Mouse (Mus musculus): ENCODE results near the gene Washc2. TPM values are rescaled to one million over a fixed set of nuclear protein-coding genes. Genes with fewer than 3 reads are reported as not detected.

Washc2 gene
- total RNA-seq, 4 experiments from 2014 or later = 17.5 to 25.0 (median 22.9) TPM

DNA sequence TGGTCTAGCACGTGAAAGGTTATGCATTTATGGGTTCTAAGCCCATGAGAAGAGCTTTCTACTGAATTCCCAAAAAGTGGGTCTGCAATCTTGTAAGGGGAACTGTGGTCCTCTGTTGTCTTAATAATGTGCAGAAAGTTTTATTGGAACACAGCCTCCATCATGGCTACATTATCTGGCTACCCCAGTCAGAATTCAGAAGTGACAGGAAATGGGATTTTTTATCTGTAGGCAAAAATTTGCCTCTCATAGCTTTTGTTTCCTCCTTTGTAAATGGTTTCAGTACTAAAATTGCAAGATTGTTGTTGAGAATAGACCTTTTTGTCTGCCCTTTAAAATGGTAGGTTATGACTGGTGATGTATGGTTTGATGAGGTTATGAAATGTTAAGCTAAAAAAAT, 55.0 kb downstream of the Washc2 start:
- no peak for DNase-seq (ENCODE audit: low spot score)

DNA sequence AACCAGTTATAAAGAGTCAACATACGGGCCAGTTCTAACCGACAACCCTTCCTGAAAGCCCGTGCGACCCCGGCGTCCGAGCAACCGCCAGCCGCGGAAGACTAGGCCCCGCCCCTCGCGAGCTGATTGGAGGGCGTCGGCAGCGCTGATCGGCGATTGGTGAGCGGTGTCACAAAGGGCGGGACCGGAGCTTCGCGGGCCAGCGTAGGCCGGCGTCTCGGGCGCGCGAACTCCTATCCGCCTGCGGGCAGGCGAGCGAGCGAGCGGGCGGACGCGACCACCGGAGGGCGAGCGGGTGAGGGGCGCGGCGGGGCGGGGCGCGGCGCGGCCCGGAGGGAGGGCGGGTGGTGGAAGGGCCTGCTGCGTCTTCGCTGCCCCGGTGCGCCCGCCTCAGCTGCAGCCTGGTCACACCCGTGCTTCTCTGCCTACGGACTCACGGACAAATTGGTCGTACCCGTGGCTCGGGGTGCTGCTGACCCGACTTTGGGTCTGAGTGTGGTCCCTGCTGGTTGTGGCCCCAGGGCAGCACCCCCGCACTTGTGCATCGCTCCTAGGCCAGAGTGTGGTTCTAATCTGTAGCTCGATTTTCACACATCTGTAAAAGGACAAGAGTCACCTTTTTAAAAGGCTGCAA, 56.3 kb downstream of the Washc2 start, which contains the start of gene Zfand4:
TSS of gene Zfand4 (plus strand) at position 205 of the 634 bp plus-strand sequence.
- peak; percentile 91 for DNase-seq (ENCODE audit: low spot score)

DNA sequence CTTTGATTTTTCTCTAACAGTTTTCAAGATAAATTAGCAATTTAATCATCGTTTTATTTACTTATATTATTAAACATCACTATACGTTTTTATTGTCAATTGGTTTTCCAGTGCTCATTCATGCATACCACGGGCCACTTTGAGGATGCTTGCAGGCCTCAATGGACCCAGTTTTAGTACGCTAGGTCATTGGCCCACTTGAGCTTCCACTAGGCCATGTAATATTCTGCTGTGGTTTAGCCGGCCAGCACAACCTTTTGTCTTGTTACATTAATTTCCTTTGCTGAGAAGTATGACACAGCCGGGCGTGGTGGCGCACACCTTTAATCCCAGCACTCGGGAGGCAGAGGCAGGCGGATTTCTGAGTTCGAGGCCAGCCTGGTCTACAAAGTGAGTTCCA, 57.0 kb downstream of the Washc2 start:
- DNase-seq (ENCODE audit: low spot score) = no peak

DNA sequence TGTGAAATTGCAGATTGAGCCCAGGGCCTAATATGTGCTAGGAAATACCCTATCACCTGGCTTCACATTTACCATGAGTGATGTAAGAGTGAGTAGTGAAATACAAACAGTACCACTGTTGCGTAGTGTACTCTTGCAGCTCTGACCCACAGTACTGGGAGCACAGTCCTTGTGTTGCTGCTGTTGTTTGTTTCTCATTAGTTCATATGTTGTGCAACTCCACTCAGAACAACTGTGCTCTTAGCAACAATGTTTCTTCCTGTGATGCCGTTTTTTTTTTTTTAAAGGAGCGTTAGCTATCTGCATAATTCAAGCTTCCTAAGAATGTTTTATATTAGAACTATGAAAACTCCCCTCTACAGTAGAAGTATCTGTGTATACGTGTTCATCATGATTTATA, 57.8 kb downstream of the Washc2 start:
- DNase-seq (ENCODE audit: low spot score) = no peak

DNA sequence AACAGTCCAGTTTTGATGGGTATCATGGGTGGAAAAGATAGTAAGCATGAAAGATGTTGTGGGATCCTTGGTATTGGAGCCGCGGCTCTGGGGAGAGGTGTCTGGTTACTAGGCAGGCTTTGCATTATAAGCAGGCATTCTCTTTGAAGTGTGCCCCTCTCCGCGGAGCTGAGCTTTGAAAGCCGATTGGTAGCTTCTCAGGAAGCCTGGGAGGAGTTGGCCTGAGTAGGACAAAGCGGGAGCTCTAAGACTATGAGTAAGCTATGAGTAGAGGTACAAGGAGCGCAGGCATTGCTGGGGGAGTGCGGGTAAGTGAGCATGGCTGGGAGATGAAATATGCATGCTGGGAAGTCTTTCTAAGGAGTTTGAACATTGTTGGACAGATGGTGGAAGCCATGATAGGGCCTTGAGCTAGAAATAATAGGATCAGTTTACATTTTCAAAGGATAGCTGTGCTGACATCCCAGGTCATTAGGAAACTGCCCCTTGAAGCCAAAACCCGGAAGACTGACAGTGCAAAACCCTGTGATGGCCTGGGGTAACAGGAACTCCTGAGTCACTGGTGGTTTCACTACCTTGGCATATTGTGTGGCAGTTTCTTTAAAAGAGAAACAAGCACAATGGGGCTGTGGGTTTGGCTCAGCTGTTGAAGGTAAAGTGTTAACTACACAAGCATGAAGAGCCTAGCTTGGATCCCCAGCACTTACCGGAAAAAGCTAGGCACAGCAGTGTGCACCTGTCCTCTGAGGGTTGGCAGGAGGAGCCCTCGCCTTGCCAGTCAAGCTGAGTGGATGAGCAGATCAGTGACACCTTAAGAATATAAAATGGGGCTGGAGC, 58.7 kb downstream of the Washc2 start:
- no peak for DNase-seq (ENCODE audit: low spot score)

DNA sequence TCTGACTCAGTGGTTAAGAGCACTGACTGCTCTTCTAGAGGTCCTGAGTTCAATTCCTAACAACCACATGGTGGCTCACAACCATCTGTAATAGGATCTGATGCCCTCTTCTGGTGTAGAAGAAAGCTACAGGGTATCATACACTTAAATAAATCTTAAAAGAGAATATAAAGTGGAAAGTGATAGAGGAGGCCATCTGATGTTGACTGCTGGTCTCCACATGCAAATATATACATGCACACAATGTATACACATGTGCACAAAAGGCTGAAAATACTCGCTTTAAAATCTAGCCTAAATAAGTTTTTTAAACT, 59.2 kb downstream of the Washc2 start:
- DNase-seq (ENCODE audit: low spot score) = no peak

DNA sequence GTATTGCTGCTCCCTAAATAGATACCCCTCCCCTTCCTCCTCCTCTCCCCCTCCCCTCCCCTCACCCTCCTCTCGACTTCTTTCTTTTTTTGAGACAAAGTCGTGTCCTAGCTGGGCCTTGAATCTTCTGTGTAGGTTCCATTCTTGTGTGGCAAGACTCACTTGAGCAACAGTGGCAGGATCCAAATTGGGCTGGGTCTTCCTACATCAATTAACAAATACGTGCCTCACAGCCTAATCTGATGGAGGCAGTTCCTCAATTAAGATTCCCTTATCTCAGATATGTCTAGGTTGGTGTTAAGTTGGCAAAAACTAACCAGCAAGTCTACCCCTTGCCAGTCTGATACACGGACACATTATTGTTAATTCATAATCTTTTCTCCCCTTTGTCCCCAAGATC, 67.9 kb downstream of the Washc2 start:
- no peak for DNase-seq (ENCODE audit: low spot score)

DNA sequence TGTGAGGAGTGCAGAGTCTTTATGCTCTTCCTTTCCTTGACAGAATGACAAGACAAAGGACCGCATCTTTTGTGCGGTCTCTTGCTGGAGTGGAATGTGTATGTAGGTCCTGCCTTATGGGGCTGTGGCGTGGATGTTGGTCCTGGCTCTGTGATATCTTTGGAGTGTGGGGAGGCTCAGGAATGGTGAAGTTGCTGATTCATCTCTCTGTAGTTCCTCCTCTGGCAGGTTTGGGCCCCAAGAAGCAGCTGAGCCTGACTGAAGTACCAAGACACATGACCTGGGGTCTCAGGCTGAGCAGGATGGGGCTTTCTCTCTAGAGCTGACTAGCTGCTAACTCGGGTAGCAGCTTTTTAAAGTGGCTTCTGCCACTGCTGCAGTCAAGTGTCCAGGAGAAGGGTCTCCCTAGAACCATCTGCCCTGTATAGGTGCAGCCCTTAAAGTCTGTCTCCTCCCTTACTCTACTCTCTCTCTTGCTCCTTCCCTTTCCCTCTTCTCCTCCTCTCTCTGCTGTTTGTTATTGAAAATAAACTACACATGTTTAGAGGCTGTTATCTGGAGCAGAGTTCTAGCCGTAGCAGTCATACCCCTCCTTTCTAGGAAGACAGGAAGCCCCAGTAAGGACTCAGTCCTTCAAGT, 71.0 kb downstream of the Washc2 start:
- no peak for DNase-seq (ENCODE audit: low spot score)

DNA sequence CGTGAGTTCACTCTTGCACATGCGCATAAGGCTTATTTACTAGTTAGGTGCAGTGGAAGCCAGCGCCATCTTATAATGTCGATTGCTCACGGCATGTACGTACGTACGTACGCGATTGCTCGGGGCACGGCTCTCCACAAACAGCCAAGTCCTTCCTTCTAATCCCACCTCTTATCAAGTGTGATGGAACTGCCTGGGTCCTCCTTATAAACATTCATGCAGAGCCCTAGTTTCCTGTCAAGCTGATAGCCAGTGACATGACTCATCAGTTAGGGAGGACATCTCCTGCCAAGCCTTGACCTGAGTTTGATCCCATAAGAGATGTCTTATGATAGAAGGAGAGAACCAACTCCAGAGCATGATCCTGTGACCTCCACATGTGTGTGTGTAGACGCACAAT, 73.2 kb downstream of the Washc2 start:
- DNase-seq (ENCODE audit: low spot score) = no peak

DNA sequence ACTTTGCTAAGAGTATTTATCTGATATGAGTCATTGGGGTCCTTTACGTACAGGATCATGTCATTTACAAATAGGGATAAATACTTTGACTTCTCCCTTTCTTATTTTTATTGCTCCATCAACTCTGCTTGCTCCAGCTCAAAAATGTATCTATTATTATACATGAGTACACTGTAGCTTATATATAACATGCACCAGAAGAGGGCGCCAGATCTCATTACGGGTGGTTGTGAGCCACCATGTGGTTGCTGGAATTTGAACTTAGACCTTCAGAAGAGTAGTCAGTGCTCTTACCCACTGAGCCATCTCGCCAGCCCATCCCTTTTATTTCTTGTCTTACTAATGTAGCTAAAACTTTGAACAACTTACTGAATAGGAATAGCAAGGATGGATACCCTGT, 74.7 kb downstream of the Washc2 start:
- no peak for DNase-seq (ENCODE audit: low spot score)

DNA sequence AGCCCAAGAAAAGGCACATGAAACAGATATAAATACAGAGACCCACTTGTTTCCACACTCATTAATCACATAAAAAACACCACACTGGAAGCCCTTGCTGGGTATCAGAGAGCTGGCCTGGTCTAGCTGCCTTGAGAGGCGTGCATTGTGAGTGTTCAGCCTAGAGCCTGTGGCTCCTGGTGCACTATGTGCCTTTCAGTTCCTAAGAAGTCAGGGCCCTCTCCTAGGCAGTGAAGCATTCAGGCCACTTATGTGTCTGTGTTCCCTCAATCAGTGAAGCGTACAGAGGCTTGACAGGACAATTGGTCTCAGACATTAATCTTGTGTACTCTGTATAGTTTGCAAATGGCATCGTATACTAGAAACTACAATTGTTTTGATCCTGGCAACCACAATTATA, 75.4 kb downstream of the Washc2 start:
- DNase-seq (ENCODE audit: low spot score) = no peak

DNA sequence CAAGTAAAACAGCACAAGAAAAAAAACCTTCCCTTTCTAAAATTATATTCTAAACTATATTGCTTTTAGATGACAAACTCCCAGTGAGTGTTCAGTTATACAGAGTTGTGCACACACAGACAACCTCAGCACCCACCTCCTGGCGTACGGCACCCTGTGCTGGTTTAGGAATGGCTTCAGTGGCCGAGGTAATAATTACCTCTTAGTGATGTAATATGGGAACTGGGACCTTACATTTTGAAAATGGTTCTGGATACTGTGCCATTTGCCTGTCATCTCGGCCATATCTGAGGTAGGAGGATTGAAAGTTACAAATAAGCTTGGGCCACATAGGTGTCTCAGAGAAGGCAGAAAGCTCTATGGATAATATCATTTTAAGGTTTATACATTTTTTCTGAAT, 78.5 kb downstream of the Washc2 start:
- DNase-seq (ENCODE audit: low spot score) = no peak

DNA sequence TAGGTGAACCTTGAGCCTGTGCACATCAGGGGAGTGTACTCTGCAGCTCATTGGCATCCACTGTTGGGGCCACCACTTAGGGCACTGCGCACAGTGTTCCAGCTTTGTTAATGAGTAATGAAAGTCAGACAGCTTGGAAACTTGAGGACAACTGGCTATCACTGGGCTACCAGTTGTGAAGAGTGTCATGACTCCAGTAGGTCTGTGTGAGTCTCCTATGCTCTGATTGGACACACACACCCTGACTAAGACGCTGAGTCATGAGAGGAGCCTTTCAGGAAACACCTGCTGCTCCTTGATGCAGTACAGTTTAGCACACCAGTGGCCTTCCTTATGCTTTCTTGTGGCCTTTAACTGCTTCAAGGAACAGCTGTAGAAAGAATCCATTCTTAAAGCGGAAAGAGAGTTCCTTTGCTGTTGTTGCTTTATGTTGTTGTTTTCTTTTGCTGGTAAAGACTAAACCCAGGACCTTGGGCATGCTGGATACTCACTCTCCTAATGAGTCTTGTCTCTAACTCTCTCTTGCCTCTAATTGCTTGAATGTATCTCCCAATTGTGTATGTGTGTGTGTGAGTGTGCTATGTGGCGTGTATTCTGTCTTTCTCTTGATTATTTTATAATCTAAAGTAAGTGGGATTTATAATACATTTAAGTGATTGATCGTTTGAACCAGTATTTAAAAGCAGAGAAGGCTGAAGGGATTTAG, 79.2 kb downstream of the Washc2 start:
- DNase-seq (ENCODE audit: low spot score) = no peak

DNA sequence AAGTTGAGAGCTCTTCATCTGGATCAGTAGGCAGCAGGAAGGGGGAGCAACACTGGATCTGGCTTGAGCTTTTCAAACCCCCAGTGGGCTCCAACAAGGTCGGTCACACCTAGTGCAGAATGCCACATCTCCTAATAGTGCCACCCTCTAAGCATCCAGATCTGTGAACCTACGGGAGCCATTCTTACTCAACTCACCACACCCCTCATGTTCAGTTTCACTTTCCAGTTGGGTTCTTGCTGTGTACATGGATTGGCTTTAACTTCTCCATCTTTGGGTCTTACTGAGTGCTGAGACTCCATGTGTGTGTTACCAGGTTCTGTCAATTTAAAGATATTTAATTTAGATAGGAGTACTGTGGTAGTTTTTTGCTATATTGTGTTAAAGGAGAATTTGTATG, 103.6 kb downstream of the Washc2 start:
- no peak for DNase-seq (ENCODE audit: low spot score)

Other genes starting within 250 kb of the Washc2 start
- gene Plxnd1, start 213.0 kb upstream of the Washc2 start, total RNA-seq (2022) = 10 to 100 TPM; 43.8 to 75.7 (median 63.5) TPM
- 10 to 100 TPM; 29.7 to 34.6 (median 31.4) TPM for gene Tmcc1, start 14.6 kb upstream of the Washc2 start, total RNA-seq (2022)
- 1 to 10 TPM; 2.3 to 5.8 (median 2.9) TPM for gene Zfand4, start 56.2 kb downstream of the Washc2 start, total RNA-seq (2022)
- 10 to 100 TPM; 43.4 to 45.4 (median 44.6) TPM for gene March8, start 130.0 kb downstream of the Washc2 start, total RNA-seq (2022)

All from heart, adult 8-10 months (tissue).